Mouse (Mus musculus): Measurements from ENCODE around the gene Recql5.

Recql5 gene

DNA sequence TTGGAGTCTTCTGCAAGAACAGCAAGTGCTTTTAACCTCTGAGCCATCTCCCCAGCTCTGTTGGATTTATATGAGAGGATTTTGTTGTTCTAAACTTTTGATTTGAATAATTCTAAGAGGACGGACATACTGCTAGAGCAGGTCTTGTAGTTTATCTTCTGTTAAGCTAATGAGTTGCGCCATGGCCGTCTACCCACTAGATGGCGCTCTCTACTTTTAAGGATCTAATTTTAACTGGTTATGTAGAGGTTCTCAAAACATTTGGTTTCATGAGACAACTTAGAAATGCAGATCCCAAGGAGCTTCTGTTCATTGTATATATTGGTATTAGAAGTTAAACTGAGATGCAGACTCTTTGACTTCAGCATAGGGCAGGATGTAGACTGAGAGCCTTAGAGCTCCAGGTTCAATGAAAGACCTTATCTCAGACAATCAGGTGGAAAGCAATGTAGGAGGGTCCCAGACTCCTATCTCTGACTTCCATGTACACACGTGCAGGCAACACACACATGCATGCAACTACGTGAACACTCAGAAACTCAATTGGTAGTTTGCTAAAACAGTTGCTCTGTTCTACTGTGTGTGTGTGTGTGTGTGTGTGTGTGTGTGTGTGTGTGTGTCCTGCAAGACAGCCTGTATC lies 6.5 kb upstream of the Recql5 start:
- peak; percentile 87 for DNase-seq (ENCODE audit: low read depth, low spot score)

DNA sequence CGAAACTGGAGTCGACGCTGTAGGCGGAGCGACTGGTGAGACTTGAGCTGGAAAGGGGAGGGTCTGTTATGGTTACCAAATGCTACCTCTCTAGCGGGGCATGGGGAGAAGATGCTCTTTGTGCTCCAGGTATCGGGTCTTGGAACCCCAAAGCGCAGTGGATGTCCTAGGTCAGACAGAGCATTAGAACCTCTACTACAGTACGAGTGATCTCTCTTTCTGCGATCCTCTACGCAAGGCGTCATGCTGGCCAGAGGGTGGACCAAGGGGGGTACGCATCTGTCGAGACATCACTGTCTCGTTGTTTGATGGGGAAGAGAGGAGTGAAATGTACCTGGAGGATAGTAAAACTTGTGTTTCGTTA lies 452 bp upstream of the Recql5 start:
- no peak for DNase-seq (ENCODE audit: low read depth, low spot score)

GRCm38 (mm10) chr11:115931235-115931634 lies 2.0 kb downstream of the Recql5 start:
- DNase-seq (ENCODE audit: low read depth, low spot score), result no peak

GRCm38 (mm10) chr11:115929818-115930217 lies 3.5 kb downstream of the Recql5 start:
- DNase-seq (ENCODE audit: low read depth, low spot score), result no peak

- DNase-seq (ENCODE audit: low read depth, low spot score), result no peak
Observed at GRCm38 (mm10) chr11:115929031-115929430, 4.2 kb downstream of the Recql5 start.

- DNase-seq (ENCODE audit: low read depth, low spot score), result no peak
Observed at GRCm38 (mm10) chr11:115921986-115922385, 11.3 kb downstream of the Recql5 start.

- peak; percentile 78 for DNase-seq (ENCODE audit: low read depth, low spot score)
Observed at GRCm38 (mm10) chr11:115920110-115920818, 13.0 kb downstream of the Recql5 start.

DNA sequence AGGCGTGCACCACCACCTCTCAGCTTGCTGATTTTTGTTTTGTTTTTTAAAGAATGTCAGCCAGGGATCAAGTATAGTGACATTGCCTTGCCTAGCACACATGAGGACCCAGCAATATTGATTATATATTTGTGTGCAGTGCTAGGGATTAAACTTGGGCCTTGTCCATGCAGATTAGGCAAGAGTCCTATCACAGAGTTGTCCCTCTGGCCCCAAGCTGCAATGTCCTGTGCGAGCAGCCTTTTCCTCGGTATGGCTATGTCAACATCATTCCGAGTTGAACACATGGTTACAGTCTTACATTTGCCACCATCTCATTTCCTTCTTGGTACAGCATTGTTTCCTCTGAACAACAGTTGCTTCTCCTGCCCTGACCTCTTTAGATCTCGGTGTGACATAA lies 14.2 kb downstream of the Recql5 start:
- no peak for DNase-seq (ENCODE audit: low read depth, low spot score)

DNA sequence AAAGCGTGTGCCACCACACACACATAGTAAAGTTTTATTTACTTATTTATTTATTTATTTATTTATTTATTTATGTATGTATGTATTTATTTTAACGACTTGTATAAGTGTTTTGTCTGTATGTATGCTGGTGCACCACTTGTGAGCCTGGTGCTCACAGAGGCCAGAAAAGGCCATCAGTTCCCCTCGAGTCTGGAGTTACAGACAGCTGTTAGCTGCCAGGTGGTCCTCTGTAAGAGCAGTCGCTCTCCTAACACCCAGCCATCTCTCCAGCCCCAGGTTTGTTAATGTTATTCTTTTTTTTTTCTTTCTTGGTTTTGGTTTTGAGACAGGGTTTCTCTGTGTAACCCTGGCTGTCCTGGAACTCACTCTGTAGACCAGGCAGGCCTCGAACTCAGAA lies 14.6 kb downstream of the Recql5 start:
- no peak for DNase-seq (ENCODE audit: low read depth, low spot score)

DNA sequence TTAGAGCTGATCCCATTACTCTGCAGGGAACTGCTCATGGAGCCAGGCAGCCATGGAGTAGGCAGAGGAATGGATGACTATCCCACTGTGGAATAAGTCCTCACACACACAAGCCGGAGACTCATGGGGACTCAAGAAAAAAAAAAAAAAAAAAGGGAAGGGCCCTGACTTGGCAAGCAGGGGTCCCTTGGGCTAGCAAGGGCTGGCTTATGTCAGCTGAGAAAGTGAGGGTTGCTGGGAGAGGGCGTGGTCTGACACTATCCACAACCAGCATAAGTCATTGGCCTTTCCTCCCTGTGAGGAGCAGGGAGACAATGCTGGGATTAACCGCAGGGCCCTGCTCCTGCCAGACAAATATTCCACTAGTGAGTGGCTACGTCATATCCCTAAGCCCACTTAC lies 16.7 kb downstream of the Recql5 start:
- no peak for DNase-seq (ENCODE audit: low read depth, low spot score)

DNA sequence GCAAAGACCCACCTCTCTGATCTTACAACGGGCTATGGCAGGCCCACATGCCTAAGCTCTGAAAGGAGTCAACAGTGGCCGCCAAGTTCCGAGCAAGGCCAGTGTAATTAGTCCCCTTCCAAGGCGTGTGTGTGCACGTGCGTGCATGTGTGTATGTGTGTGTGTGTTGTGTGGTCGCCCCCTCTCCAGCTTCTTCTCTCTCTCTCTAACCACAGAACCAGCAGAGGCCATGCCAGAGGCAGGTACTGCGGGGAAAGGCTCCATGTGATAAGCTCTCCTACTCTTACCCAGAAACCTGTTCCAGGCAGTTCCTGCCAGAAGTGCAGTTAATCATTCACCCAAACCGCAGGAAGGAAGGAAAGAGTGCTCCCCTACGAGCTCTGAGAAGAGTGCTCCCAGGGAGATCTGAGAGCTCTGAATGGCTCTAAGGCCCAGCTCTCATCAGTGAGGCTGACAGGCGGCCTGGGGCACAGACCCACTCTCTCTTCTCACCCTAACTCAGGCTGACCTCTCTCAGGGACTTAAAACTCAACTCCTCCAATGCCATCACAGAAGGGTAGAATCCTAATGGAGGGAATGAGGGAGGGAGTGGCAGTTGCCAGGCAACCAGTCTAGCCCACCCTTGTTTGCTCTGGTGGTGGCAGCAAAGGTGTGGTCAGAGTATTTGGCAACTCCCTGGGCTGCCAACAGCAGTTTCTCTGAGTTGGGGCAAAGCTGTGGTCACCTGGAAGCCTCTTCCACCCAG lies 21.5 kb downstream of the Recql5 start, which contains the start of gene Smim6:
Gene Smim6 (plus strand): TSS at position 386 of the 745 bp plus-strand sequence.
- no peak for DNase-seq (ENCODE audit: low read depth, low spot score)

GRCm38 (mm10) chr11:115911134-115911561 lies 22.1 kb downstream of the Recql5 start:
- DNase-seq (ENCODE audit: low read depth, low spot score), result no peak

GRCm38 (mm10) chr11:115906521-115906920 lies 26.8 kb downstream of the Recql5 start:
- DNase-seq (ENCODE audit: low read depth, low spot score), result no peak

DNA sequence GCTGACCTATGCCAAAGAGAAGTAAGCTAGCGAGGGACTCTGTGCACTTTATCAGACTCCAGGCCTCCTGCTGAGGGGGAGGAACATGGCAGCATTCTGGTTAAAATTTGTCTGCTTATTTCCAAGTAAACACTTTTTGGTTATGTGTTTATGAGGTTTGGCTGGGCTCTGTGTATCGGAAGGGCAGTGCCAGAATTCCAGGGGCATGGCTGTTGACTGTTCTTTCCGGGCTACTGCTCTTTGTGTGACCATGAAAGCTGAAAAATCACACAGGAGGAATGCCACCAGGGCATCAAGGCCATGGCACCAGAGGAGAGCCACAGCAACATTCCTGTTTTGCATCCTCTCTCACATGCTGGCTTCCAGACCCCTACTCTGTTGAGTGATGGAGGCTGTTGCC lies 27.2 kb downstream of the Recql5 start:
- no peak for DNase-seq (ENCODE audit: low read depth, low spot score)

DNA sequence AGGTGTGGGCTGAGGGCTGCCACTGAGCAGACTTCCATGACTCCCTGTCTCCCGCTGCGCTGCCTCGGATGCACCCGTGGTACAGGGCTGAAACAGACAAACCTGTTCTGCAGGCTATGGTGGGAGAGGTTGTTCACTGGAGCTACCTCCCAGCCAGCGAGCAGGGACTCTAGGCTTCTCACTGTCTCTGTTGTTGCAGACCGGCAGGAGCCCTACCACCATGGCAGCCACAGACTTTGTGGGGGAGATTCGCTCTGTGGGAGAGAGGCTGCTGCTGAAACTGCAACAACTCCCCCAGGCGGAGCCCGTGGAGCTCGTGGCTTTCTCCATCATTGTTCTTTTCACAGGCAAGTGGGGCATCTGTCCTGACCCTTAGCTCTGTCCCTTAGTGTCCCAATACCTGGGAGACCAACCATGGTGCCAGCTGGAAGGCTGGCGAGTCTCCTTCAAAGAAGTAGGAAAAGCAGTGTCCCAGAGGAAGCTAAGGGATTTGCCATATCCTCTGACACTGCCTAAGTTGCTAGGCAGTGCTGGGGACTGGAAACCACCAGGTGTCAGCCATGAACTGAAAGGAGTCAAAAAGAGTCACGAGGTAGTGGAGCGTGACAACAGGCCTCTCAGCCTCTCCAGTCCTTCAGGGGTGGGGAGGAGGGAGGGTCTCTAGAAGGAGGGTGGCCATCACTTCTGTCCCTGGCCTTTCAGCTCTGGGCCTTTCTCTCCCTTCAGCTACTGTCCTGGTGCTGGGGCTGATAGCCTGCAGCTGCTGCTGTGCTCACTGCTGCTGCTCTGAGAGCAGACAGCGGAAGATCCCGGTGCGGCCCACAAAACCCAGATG lies 28.1 kb downstream of the Recql5 start:
- no peak for DNase-seq (ENCODE audit: low read depth, low spot score)

DNA sequence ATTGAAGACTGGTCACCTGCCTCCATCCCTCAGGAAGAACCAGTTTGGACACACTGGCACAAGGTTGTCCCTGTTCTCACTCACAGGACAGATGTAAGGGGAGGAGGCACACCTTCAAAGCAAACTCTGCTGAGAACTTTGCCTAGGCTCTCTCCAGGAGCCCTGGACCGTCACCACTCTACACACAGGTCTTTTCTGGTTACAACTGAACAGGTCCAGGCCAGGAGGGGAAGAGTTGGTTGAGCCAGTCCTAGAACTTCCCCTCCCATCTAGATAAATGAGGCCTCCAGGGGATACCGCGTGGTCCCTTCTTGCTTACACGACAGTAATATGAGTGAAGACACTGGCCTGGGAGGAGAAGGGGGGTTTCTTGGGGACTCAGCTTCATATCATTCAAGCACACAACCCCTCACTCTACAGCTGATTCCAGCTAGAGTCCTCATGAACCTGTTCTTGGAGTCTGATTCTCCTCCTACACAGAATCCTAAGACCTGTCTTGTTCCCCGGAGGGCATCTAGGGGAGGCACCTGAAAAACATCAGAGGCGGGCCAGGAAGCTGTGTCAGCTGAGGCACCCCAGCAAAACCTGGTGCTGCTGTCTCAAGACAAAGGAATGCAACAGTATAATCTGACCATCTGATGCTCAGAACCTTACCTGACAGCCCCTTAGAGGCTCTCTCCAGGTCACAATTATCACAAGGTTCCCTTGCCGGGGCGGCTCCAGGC lies 28.9 kb downstream of the Recql5 start:
- no peak for DNase-seq (ENCODE audit: low read depth, low spot score)

- no peak for DNase-seq (ENCODE audit: low read depth, low spot score)
Observed at GRCm38 (mm10) chr11:115903384-115904230, 29.7 kb downstream of the Recql5 start.

- DNase-seq (ENCODE audit: low read depth, low spot score), result peak; percentile 24
Observed at GRCm38 (mm10) chr11:115902831-115903230, 30.4 kb downstream of the Recql5 start.

GRCm38 (mm10) chr11:115902177-115902576 lies 31.1 kb downstream of the Recql5 start:
- DNase-seq (ENCODE audit: low read depth, low spot score), result no peak
